In the genomic region with DNA sequence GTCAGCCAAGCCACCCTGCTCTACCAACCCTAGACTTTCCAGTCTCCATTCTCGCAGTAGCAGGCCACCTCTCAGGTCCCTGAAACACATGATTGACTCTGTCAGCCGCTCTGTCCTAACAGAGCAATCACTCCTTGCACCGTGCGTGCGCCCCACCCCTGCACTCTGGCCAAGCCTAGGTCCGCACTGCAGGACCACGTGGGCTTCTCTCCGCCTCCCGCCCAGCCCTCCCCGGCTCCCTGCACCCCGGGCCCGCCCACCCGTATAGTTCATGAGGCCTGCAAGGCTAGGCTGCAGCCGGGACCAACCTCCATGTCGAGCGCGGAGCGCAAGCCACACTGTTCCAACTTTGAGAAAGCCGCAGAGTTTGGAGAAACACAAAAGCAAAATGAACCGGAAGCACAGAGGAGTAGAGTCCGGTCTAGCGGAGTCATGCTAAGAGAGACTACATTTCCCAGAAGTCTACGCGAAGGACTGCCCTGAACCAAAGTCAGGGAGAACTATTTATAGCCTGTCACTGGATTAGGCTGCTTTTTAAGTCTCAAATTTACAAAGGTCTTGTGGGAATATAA, we compare ENCODE assay signal across 8 mouse cellular contexts. TPM values are rescaled to one million over a fixed set of nuclear protein-coding genes. Genes with fewer than 3 reads are reported as not detected.
DNase-seq lines count a peak whose midpoint lies in the region; ATAC-seq and TF ChIP-seq lines count a peak whose summit lies in the region.

No protein-coding gene starts in this region.

- H3K27me3 ChIP-seq in embryonic facial prominence, embryonic 14.5 days (replicated peaks; ENCODE audit: control insufficient read depth, insufficient read depth, low read length) = no peaks in the 10 kb centered on the region
- H3K27me3 ChIP-seq in limb, embryonic 14.5 days (ENCODE audit: control insufficient read depth, insufficient read depth, low read length) = no peaks in the 10 kb centered on the region
- no peaks in the 10 kb centered on the region for H3K27me3 ChIP-seq in midbrain, postnatal 0 days (ENCODE audit: insufficient read depth, low read length)

- TF ChIP-seq POLR2A in limb, embryonic 14.5 days (IDR thresholded peaks at IDR 0.05; ENCODE audit: borderline replicate concordance, extremely low read depth, insufficient read depth, insufficient read length) = 0 out of 2 replicates have a peak, but pooled peaks have one; percentile 38

- no peak for TF ChIP-seq CTCF in midbrain, postnatal 0 days (IDR thresholded peaks at IDR 0.05)

- peak overlapping the region; percentile 53 for H3K4me3 ChIP-seq in embryonic facial prominence, embryonic 14.5 days (ENCODE audit: low read depth, low read length)
- H3K4me3 ChIP-seq in limb, embryonic 14.5 days (replicated peaks; ENCODE audit: low read length) = peak overlapping the region; percentile 62
- peak overlapping the region; percentile 71 for H3K4me3 ChIP-seq in midbrain, postnatal 0 days (ENCODE audit: low read depth, low read length)

- under 1% methylated on average over 24 of the region's 24 CpGs for WGBS in embryonic facial prominence, embryonic 14.5 days
- WGBS in limb, embryonic 14.5 days = under 1% methylated on average over 24 of the region's 24 CpGs
- under 1% methylated on average over 24 of the region's 24 CpGs for WGBS in midbrain, postnatal 0 days

- peak; percentile 99 for ATAC-seq in embryonic facial prominence, embryonic 14.5 days (ENCODE audit: low read depth)
- ATAC-seq in limb, embryonic 14.5 days (ENCODE audit: low FRiP score, low read depth) = peak; percentile 99
- peak; percentile 97 for ATAC-seq in midbrain, postnatal 0 days (ENCODE audit: low FRiP score)

- peak overlapping the region; percentile 65 for H3K9ac ChIP-seq in embryonic facial prominence, embryonic 14.5 days (ENCODE audit: low read depth, low read length)
- peak overlapping the region; percentile 69 for H3K9ac ChIP-seq in limb, embryonic 14.5 days (ENCODE audit: low read depth, low read length, severe bottlenecking)
- peak overlapping the region; percentile 64 for H3K9ac ChIP-seq in midbrain, postnatal 0 days (replicated peaks; ENCODE audit: low read length, poor library complexity, severe bottlenecking)

- peaks cover 13% of the 10 kb centered on the region; the same call in 1 of the 2 replicates for H3K36me3 ChIP-seq in embryonic facial prominence, embryonic 14.5 days (ENCODE audit: control insufficient read depth, insufficient read depth, low read length)
- H3K36me3 ChIP-seq in limb, embryonic 14.5 days (ENCODE audit: control insufficient read depth, insufficient read depth, low read length) = peaks cover 17% of the 10 kb centered on the region
- 0 out of 2 replicates have a peak, but pooled peaks cover 9% of the 10 kb centered on the region for H3K36me3 ChIP-seq in midbrain, postnatal 0 days (ENCODE audit: insufficient read depth, low read length)

- peaks cover 8% of the 10 kb centered on the region; the same call in 1 of the 2 replicates for H3K4me1 ChIP-seq in embryonic facial prominence, embryonic 14.5 days (ENCODE audit: control insufficient read depth, insufficient read depth, low read length)
- peaks cover 4% of the 10 kb centered on the region; the same call in 1 of the 2 replicates for H3K4me1 ChIP-seq in limb, embryonic 14.5 days (ENCODE audit: control insufficient read depth, insufficient read depth, low read length)
- no peaks in the 10 kb centered on the region for H3K4me1 ChIP-seq in midbrain, postnatal 0 days (ENCODE audit: insufficient read depth, low read length)

- 0 out of 2 replicates have a peak, but pooled peaks cover 9% of the 10 kb centered on the region for H3K9me3 ChIP-seq in embryonic facial prominence, embryonic 14.5 days (ENCODE audit: control insufficient read depth, low read length)
- H3K9me3 ChIP-seq in limb, embryonic 14.5 days (ENCODE audit: control insufficient read depth, low read length) = peaks cover 12% of the 10 kb centered on the region
- no peaks in the 10 kb centered on the region for H3K9me3 ChIP-seq in midbrain, postnatal 0 days (ENCODE audit: low read length)

- peak; percentile 86 for DNase-seq in 3T3-L1 (ENCODE audit: low read depth, low spot score)
- DNase-seq in adrenal gland, postnatal 4 days (ENCODE audit: low spot score in 2 of 2) = peak; percentile 42 to 54
- DNase-seq in embryonic facial prominence, embryonic 14.5 days (ENCODE audit: low spot score) = peak; percentile 95
- DNase-seq in heart, adult 8-10 months (ENCODE audit: low spot score) = peak; percentile 89
- peak; percentile 88 for DNase-seq in kidney, adult 9 months
- DNase-seq in limb, embryonic 14.5 days (ENCODE audit: low spot score) = peak; percentile 90
- DNase-seq in midbrain, postnatal 0 days (ENCODE audit: low spot score) = peak; percentile 90
- peak; percentile 32 to 42 for DNase-seq in spleen, postnatal 14 days (ENCODE audit: low spot score in 2 of 2)

- peak overlapping the region; percentile 86 for H3K27ac ChIP-seq in embryonic facial prominence, embryonic 14.5 days (replicated peaks; ENCODE audit: low read depth, low read length)
- H3K27ac ChIP-seq in limb, embryonic 14.5 days (replicated peaks; ENCODE audit: low read depth, low read length) = peak overlapping the region; percentile 88
- peak overlapping the region; percentile 77 for H3K27ac ChIP-seq in midbrain, postnatal 0 days (ENCODE audit: low read depth, low read length)

- H3K4me2 ChIP-seq in embryonic facial prominence, embryonic 14.5 days (ENCODE audit: low read depth, low read length) = peak overlapping the region; percentile 72
- peak overlapping the region; percentile 62 for H3K4me2 ChIP-seq in limb, embryonic 14.5 days (replicated peaks; ENCODE audit: low read depth, low read length, severe bottlenecking)
- peak overlapping the region; percentile 75 for H3K4me2 ChIP-seq in midbrain, postnatal 0 days (ENCODE audit: low read depth, low read length, poor library complexity, severe bottlenecking)

RNA-seq across cellular contexts. Expression of gene Zfp708, which starts 16.5 kb away (rescaled TPM):
- total RNA-seq in adrenal gland, postnatal 4 days (2021) = 1 to 10 TPM; 1.6 to 2.1 TPM
- 4.1 and 5.7 TPM in 2 replicates for polyA plus RNA-seq in embryonic facial prominence, embryonic 14.5 days (2014; fragmentation: Nextera tagmentation; extraction: Ambion mirVana)
- under 1 TPM; 0.60 to 0.92 (median 0.80) TPM for total RNA-seq in heart, adult 8-10 months (2022)
- polyA plus RNA-seq in limb, embryonic 14.5 days (2012; rRNA removed) = 3.0 and 3.9 TPM in 2 replicates
- polyA plus RNA-seq in limb, embryonic 14.5 days (2014; fragmentation: Nextera tagmentation; extraction: Ambion mirVana) = 6.3 and 6.4 TPM in 2 replicates
- 4.3 and 7.7 TPM in 2 replicates for total RNA-seq in midbrain, postnatal 0 days (2014; rRNA removed)
- 5.4 and 5.6 TPM in 2 replicates for polyA plus RNA-seq in midbrain, postnatal 0 days (2015; fragmentation: Nextera tagmentation; extraction: Ambion mirVana)

RNA-seq across cellular contexts. Expression of gene Zfp712, which starts 20.3 kb away (rescaled TPM):
- 1 to 10 TPM; 2.8 to 2.9 TPM for total RNA-seq in adrenal gland, postnatal 4 days (2021)
- 4.0 and 4.3 TPM in 2 replicates for polyA plus RNA-seq in embryonic facial prominence, embryonic 14.5 days (2014; fragmentation: Nextera tagmentation; extraction: Ambion mirVana)
- total RNA-seq in heart, adult 8-10 months (2022) = 1 to 10 TPM; 1.0 to 1.5 (median 1.4) TPM
- polyA plus RNA-seq in limb, embryonic 14.5 days (2012; rRNA removed) = 1.7 and 2.0 TPM in 2 replicates
- 4.9 and 5.2 TPM in 2 replicates for polyA plus RNA-seq in limb, embryonic 14.5 days (2014; fragmentation: Nextera tagmentation; extraction: Ambion mirVana)
- total RNA-seq in midbrain, postnatal 0 days (2014; rRNA removed) = 6.2 and 7.9 TPM in 2 replicates
- 3.0 and 3.4 TPM in 2 replicates for polyA plus RNA-seq in midbrain, postnatal 0 days (2015; fragmentation: Nextera tagmentation; extraction: Ambion mirVana)

RNA-seq across cellular contexts. Expression of gene Gm28557, which starts 27.2 kb away (rescaled TPM):
- total RNA-seq in adrenal gland, postnatal 4 days (2021) = 1 to 10 TPM; 3.3 to 3.8 TPM
- polyA plus RNA-seq in embryonic facial prominence, embryonic 14.5 days (2014; fragmentation: Nextera tagmentation; extraction: Ambion mirVana) = 2.3 and 3.7 TPM in 2 replicates
- 1 to 10 TPM; 1.9 to 2.8 (median 2.2) TPM for total RNA-seq in heart, adult 8-10 months (2022)
- polyA plus RNA-seq in limb, embryonic 14.5 days (2012; rRNA removed) = 4.5 and 5.5 TPM in 2 replicates
- polyA plus RNA-seq in limb, embryonic 14.5 days (2014; fragmentation: Nextera tagmentation; extraction: Ambion mirVana) = 3.8 and 4.3 TPM in 2 replicates
- 1.7 and 3.1 TPM in 2 replicates for total RNA-seq in midbrain, postnatal 0 days (2014; rRNA removed)
- 0.89 and 0.97 TPM in 2 replicates for polyA plus RNA-seq in midbrain, postnatal 0 days (2015; fragmentation: Nextera tagmentation; extraction: Ambion mirVana)

RNA-seq across cellular contexts. Expression of gene Rslcan18, which starts 34.8 kb away (rescaled TPM):
- total RNA-seq in adrenal gland, postnatal 4 days (2021) = under 1 TPM; 0.22 to 0.31 TPM
- polyA plus RNA-seq in embryonic facial prominence, embryonic 14.5 days (2014; fragmentation: Nextera tagmentation; extraction: Ambion mirVana) = 0.24 and 0.31 TPM in 2 replicates
- under 1 TPM; 0.41 to 0.84 (median 0.80) TPM for total RNA-seq in heart, adult 8-10 months (2022)
- polyA plus RNA-seq in limb, embryonic 14.5 days (2012; rRNA removed) = 0.22 and 0.31 TPM in 2 replicates
- 0.08 and 0.39 TPM in 2 replicates for polyA plus RNA-seq in limb, embryonic 14.5 days (2014; fragmentation: Nextera tagmentation; extraction: Ambion mirVana)
- not detected in 2 replicates for total RNA-seq in midbrain, postnatal 0 days (2014; rRNA removed)
- polyA plus RNA-seq in midbrain, postnatal 0 days (2015; fragmentation: Nextera tagmentation; extraction: Ambion mirVana) = not detected in 2 replicates

RNA-seq across cellular contexts. Expression of gene Zfp759, which starts 40.2 kb away (rescaled TPM):
- 1 to 10 TPM; 6.5 to 7.4 TPM for total RNA-seq in adrenal gland, postnatal 4 days (2021)
- polyA plus RNA-seq in embryonic facial prominence, embryonic 14.5 days (2014; fragmentation: Nextera tagmentation; extraction: Ambion mirVana) = 2.7 TPM in 2 replicates
- total RNA-seq in heart, adult 8-10 months (2022) = 1 to 10 TPM; 4.6 to 5.8 (median 5.1) TPM
- polyA plus RNA-seq in limb, embryonic 14.5 days (2012; rRNA removed) = 1.2 and 1.7 TPM in 2 replicates
- 2.8 and 3.1 TPM in 2 replicates for polyA plus RNA-seq in limb, embryonic 14.5 days (2014; fragmentation: Nextera tagmentation; extraction: Ambion mirVana)
- total RNA-seq in midbrain, postnatal 0 days (2014; rRNA removed) = 8.2 and 8.8 TPM in 2 replicates
- 2.7 and 3.4 TPM in 2 replicates for polyA plus RNA-seq in midbrain, postnatal 0 days (2015; fragmentation: Nextera tagmentation; extraction: Ambion mirVana)

Comparison
In these comparisons a context has a peak if more than half of its experiments do, and no peak if none do; other contexts are left out.
1. Peak in every context shown above with its lines: DNase-seq, ATAC-seq, H3K4me3 ChIP-seq and H3K27ac ChIP-seq.
2. DNase-seq: peak in every context shown above with its lines; median percentile 95 in embryonic facial prominence, embryonic 14.5 days; 90 in limb, embryonic 14.5 days; 90 in midbrain, postnatal 0 days; 89 in heart, adult 8-10 months; 88 in kidney, adult 9 months; 86 in 3T3-L1; 48 in adrenal gland, postnatal 4 days; 37 in spleen, postnatal 14 days.